Mouse (Mus musculus) testis, postnatal 14 days (tissue): ENCODE measurements around the gene Shc3.
A peak's percentile ranks its signal among the peaks of the same experiment; 100 is the strongest.

Experiments
- DNase-seq: peaks from one replicate; pipeline ENCODE4 v3.0.0; 2021; ENCODE audit warnings: low spot score

Shc3 gene

DNA sequence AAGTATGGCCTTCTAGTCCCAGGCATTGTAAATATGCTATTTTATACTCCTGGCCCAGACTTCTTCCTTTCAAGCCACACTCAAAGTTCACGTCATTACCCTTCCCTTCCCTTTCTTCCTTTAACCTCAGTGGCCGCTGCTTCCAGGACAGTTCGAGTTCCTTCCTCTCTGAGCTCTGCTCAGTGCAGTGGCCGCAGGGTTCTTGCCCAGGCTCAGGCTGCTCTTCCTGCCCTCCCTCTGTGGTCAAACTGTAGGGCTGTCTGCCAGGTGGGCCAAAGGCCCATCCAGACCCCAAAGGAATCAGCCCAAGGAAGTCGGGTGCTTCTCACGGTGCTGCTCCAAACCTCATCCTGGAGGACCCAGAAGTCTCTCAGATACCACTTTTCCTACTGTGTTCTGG is 151.4 kb downstream of the Shc3 start:
- no peak for DNase-seq

DNA sequence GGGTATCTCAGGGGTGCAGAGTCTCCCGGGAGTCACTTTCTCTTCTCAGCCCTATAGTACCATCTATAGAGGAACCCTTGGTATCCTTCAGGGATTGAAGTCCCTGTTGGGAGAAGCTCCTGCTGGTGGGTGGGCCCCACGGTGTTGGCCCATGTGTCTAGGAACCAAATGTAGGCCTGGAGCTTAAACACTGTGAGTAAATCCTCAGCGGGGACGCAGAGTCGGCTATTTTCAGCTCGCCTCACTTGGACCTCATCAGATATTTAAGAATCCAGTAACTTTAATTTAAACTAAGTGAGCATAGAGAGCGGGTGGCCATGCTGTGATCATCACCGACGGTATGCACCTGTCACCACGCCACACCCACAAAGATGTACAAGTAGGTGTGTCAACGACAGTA is 152.5 kb downstream of the Shc3 start:
- no peak for DNase-seq

DNA sequence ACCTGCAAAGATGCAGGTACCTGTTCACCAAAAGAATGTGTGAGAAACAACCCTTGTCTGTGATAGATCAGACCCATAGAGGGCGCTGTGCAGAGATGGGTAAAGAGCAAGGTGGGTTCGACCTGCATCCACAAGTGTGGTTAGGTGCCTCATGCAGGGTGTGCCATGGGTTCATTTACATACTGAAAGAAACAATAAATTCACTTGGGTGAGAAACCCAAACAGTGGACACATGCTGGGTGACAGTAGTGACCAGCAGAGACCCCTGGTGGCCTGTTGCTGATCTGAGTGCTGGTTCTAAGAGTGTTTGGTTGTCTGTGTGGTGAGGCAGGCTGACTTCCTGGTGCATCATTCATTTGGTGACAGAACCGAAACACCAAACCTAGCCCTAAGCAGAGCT is 155.8 kb downstream of the Shc3 start:
- no peak for DNase-seq

DNA sequence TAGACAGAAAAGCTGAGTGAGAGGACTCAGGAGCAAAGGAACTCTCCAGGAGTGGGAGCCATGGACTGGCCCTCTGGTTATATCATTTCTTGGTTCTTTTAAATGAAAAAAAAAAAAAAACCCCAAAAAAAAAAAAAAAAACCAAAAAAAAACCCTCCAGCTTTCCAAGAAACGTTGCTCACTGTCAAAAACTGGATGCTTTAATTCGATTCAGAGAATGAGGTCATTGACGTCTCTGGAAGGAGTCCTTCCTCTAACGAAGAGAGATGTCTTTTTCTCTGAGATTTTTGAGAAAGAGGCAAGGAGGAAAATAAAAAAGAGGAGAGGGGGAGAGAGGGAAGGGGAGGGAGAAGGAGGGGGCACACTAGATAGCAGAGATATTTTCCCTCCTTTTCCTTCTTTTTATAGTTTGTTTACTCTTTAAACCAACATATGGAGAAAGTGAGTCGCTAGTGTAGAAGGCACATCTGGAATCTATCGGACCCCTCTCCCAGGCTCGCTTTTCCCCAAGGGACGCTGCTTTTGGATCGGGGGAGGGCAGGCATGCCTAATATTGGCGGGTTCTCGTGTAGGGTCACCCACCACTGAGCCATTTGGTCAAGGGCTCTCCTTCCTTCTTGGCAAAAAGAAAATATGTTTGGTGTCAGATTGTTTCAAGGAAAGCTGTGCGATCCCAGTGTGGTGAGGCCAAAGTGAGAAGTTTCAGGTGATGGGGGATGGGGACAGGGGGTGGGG is 157.4 kb downstream of the Shc3 start:
- no peak for DNase-seq

DNA sequence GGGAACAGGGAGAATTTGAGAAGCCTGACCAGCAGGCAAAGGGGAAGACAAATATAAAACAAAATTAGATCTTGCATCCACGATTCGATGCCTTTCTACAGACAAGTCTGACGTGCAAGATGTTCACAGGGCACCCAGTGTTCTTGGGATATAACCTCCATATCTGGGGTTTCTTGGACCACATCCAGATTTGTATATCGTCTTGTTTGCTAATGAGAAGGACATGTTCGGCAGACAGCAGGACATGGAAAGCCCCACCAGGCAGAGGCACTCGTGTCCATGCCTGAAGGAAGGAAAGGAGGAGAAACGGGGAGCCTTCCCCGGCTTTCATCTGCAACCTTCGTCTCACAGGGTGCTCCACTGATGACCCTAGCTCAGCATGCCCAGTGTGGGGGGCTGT is 158.0 kb downstream of the Shc3 start:
- peak; percentile 42 for DNase-seq

DNA sequence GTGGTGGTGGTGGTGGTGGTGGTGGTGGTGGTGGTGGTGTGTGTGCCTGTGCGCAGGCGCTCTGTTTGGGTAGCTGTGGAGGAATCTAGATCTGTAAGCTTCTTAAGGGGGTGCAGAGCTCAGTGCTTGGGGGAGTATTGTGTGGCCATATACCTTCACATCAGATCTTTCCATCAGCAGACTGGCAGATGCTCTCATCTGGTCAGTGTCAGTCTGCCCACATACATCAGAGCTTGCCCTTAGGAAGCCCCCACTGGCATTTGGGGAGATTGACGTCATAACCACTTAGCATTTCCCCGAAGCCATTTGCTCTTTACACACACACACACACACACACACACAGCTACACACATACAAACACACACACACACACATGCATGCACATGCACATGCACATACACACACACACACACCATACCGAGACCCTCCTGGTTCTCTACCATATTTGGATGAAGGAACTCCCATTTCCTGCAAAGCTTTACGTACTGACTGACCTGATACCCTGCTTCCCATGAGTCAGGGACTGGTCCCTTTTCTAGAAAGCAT is 159.2 kb downstream of the Shc3 start:
- no peak for DNase-seq

DNA sequence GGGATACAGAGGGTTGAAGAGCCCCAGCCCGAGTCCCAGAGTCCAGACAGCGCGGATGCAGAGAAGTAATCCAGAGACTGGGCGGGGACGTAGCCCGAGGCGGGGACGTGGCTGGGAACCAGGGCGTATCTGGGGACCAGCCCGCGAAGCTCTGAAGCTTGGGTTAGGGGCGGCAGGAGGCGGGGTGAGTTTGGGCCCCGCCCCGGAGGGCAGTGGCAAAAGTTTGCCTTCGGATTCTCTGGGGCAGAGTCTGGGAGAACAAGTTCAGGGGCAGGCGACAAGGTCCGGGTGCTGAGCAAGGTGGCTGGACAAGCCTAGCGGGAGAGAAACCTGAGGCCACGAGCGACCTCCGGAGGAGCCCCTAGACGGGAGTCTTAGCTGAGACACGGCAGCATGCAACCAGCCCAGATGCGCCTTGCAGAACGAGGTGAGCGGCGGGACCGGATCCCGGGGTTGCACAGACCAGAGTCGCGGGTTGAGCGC is 160.7 kb downstream of the Shc3 start, which contains the start of gene S1pr3:
TSS of gene S1pr3 (plus strand) at position 121 of the 483 bp plus-strand sequence.
- DNase-seq: peak; percentile 30

DNA sequence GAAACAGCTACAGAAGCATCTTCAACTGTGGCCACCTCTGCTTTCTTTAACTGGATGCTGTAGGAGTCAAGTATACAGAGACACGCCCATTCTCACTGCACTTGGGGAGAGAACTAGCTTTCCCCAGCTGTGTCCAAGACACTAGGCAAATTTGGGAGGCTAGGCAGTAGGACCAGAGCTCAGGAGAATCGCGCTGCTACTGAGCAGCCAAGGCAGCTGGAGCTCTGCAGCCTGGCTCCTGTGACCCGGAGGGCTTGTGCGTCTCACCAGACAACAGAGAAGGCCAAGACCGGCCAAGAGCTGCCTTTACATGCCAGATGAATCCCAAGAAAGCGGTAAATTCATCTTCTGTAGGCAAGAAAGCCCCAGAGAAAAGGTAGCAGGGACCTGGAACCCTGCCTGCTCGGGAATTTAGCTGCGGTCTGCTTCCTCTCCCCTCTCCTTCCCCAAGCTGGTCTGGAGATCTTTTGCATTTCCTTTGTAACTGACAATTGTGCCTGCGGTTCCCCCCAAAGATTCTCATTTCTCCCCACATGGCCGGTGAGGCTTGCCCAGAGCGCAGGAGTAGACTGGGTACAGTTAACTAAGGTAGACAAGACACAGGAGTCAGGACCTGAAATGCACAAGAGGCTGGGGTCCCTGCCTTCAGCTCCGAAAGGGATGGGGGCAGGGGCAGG is 161.5 kb downstream of the Shc3 start:
- DNase-seq: no peak

DNA sequence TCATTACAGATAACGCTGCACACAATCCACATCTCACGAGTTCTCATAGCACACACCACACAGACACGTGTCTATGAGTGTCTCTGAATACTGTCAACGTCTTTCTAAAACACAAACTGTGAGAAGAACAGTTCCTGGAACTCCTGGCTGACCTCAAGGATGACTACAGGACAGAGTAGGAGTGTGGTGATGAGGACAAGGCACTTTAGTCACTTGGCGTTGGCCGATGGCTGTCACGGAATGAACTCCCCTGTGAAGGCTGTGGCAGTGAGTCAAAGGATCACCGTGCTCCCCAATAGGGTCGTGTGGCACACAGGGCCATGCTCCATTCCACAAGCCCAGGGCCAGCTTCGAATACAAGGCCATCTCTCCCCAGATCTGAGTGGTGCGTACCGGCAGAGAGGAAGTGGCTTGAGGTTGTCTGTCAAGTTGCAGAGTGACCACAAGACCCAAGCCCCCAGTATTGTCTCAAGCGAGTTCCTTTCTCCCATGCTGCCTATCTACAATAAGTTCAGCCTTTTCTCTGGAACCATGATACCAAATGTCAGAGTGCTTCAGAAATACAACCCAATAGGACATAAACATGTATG is 163.4 kb downstream of the Shc3 start:
- DNase-seq: no peak

DNA sequence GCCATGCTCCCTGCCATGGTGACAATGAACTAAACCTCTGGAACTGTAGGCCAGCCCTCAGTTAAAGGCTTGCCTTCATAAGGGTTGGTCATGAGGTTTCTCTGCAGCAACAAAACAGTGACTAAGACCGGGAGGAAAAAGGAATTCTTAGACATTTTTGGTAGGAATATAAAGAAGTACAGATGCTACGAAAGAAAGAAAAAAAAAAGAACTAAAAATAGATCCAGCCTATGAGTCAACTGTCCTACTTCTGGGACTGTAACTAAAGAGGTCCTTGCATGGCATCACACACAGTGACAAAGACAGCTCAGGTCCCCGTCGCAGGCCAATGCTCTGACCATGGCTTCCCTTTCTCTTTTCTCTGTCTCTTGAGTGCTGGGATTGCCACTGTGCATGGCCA is 164.7 kb downstream of the Shc3 start:
- DNase-seq: no peak

DNA sequence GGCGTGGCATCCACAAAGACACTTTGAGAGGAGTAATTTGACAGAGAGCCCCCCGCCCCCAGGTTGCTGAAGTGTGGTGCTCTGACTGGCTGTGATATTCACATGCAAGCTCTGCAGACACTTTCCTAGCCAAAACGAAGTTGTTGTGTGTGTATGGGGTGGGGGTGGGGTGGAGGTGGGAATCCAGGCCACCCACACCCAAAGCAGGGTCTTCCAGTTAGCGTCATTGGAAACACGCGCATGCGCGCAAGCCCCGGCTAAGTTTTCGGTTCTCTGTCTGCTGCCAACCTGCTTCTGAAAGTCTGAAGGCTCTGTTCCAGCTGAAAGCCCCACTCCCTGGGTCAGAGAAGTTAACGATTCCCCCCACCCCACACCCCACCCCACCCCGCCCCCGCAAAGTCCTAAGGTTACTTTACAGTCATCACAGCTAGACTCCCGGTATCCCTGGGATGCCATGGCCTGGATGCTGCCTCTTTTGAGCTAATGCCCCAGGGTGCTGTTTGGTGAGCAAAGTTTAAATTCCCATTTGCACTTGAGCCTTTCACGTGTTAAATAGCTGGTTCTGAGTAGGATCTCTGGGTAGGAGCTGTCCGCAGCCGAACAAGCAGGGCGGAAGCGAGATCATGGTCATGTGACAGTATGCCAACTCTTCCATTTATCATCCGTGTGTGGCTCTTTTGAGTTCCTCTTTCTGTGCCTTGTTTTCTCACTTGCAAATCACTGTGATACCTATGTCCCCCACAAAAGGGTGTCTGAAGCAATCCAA is 168.3 kb downstream of the Shc3 start:
- no peak for DNase-seq

DNA sequence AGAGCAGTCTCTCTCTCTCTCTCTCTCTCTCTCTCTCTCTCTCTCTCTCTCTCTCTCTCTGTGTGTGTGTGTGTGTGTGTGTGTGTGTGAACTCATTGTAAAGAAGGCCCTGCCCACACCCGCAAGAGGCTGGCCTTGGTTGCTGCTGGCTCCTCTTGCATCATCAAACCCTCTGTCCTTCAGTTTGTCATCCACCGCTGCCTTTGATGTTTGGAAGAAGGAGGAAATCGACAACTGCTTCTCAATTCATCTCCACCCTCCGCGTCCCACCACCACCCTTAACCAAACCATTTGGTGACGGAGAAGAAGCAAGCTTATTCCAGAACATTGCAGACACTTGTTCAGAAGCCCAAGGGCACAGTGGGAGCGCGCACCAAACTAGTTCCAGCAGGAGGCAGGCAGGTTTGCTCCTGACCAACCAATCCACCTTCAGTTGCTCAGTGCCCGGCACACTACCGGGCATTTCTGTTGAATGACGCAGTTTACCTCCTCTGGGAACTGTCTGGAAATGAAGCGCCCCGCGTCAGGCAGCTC is 169.0 kb downstream of the Shc3 start:
- no peak for DNase-seq

DNA sequence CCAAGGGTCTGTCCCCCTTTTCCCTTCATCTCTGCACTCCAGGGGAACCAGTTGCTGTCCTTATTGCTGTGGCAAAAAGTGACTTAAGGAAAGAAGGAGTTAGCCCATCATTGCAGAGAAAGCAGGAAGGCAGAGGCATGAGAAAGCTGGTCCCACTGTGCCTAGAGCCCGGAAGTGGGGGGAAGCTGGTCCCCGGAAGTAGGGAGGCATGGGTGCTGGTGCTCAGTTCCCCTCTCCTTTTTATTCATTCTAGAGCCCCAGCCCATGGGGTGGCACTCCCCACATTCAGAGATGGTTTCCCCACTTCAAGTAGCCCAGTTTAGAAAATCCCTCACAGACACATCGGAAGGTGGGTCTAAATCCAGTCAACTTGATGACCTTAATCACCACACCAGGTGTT is 169.7 kb downstream of the Shc3 start:
- no peak for DNase-seq

DNA sequence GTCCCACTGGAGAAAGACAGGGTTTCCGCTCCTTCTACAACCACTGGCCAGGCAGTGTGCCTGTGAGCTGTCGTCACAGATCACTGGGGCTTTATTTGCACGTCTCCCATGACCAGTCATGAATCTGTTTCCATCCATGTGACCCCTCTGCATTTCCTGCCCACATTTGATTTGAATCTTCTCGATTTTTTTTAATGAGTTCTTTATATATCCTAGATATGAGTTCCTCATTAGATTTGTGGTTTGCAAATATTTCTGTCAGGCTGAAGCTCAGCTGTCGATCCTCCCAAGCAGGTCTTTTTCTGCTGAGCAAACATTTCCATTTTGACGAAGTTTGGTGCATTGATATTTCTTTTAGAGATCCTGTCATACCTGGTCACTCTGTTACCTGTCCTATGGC is 171.4 kb downstream of the Shc3 start:
- DNase-seq: no peak

DNA sequence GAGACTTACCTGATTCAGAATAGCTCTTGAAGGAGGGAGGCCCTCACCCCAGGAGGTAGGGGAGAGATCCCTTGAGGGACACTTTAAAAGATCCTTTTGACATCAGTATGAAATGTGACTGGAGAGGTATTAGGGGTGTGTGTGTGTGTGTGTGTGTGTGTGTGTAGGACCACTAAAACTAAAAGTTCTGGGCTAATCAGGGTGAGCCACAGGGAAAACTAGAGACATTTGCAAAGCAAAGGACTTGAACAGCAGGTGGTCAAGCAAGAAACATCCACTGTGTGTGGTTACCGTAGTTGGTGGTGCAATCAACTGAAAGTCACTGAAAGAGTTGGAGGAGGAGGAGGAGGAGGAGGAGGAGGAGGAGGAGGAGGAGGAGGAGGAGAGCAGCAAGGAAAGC is 177.0 kb downstream of the Shc3 start:
- no peak for DNase-seq

DNA sequence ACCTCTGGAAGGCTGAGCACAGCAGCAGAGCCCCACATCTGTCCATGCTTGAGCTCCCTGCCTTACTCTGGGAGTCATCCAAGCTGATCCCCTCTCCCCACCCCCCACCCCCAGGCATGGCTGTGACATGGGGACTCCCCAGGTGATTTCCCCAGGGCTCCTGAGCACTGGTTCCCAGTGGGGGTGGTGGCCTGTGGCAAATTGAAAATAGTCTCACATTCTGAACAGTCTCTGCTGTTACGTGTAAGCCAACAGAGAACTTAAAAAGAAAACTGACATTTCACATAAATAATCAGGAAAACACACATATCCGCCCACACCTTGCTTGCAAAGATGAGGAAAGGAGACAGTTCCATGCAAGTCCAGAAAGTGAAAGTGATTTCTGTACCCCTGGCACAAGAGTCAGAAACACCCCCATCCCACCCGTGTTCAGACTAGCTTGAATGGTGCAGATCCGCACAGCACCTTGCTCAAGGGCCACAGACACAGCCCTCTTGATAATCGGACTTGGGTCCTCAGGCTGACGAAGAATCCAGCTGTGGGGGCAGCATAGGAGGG is 177.8 kb downstream of the Shc3 start:
- no peak for DNase-seq

DNA sequence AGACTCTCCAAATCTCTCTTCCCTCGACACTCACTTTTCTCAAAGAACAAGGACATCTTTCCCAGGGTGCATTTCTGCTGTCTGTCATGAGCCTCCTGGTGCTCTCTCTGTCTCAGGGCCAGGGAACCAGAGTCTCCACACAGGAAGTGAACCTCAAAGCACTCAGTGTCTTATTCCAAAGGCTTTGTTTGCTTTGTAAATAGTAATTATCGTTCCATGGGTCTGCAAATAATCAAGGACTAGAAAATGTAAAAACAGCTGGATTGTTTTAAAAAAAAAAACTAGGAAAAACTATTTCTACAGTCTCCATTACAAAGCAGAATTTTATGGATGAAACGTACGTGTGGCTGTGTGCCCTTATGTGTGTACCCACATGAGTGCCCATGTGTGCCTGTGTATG is 178.8 kb downstream of the Shc3 start:
- DNase-seq: no peak

DNA sequence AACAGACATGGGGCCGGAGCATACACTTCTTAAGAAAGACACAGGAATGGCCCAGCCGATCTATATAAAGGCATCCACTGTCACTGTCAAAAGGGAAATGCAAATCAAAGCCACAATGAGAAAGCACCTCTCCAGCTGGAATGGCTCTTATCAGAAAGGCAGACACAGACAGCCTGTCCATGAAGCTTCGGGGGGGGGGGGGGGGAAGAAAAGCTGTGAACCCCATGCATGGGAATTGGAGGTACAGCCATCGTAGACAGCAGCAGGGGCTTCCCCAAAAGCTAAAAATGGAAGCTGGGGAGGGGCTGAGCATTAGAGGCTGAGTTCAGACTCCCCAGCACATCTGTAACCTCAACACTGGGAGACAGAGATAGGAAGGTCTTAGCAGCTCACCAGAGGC is 181.3 kb downstream of the Shc3 start:
- DNase-seq: no peak

DNA sequence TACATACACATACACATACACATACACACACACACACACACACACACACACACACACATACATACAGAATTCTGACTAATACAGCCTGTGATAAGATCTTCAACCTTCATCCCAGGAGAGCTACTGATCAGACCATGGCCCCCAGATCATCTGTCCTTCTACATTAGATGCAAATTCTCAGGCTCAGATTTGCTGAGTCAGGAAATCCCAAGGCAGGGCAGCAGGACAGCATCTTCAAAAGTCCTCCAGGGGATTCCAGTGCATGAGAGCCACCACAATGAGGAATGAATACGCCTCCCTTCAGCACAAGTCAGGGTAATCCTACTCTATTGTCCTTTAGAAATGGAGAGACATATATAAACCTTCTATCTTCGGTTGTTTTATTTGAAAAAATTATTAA is 184.3 kb downstream of the Shc3 start:
- no peak for DNase-seq

DNA sequence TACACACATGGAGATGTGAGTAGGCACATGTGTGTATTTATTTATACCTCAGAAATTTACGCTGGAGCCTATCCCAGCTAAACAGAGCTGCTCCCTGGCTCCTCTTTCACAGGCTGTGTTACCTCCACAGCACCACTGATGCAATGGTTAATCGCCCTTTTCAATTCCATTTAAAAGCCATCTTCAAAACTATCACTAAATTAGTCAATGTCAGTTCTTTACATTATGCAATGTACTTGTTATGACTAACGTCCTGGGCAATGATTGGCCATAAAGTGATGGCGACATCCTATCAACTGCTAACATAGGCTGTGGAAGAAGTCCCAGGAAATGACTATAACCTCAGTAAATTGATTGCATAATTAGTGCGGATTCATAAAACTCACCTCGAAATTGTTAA is 187.7 kb downstream of the Shc3 start:
- no peak for DNase-seq
